Mouse (Mus musculus) stomach, postnatal 0 days (tissue): Measurements from ENCODE around the gene Tsen15.

ENCODE experiments used
- CTCF ChIP-seq: IDR thresholded peaks from 2 replicates; pipeline ENCODE4 v1.5.1; 2016; ENCODE audit warnings: antibody characterized with exemption, low read depth, mild to moderate bottlenecking, moderate library complexity
- EP300 ChIP-seq: optimal IDR thresholded peaks from 2 replicates; pipeline ENCODE3; 2016; ENCODE audit warnings: antibody characterized with exemption

DNA sequence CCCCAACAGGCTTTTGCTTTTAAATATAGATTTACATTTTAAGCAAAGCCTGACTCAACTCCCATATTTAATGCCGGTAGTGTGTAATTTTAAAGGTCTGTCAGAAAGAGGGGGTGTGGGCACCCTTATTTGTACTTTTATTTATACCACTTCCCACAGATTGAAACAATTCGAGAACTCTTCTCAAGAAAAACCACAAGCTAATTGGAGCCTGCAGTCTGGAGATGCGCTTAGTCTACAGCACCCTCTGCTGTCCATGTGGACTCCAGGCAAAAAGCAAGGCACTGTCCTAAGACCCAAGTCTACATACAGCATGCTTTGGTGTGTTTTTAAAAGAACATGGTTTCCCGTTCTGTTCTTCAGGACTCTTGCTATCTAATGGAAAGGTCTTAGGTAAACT, 17.3 kb downstream of the Tsen15 start:
- TF ChIP-seq CTCF (peak; percentile 95), EP300 (no peak)
